Mouse (Mus musculus) neural tube, embryonic 15.5 days (tissue): ENCODE measurements at regions not wholly inside any gene's neighbourhood (a gene's known extent, or its start where the extent isn't known, plus 50 kb on each side); places are given as distances from the start of the nearest gene placed in this dataset.

Experiments
- ATAC-seq: fragments of 200-750 bp; cut with Nextera tagmentation; 2 replicates; pipeline ENCODE4 v1.8.0; 2017; ENCODE audit warnings: mild to moderate bottlenecking, moderate TSS enrichment, moderate library complexity; ENCODE audit not compliant: low FRiP score
- H3K27ac ChIP-seq: fragments of 300-500 bp; sonication (generic); replicated peaks from 2 replicates; pipeline ENCODE4 v1.5.1; 2015; ENCODE audit warnings: mild to moderate bottlenecking, inconsistent platforms
- H3K27me3 ChIP-seq: fragments of 300-500 bp; sonication (generic); replicated peaks from 2 replicates; pipeline ENCODE4 v1.6.1; 2015; ENCODE audit warnings: inconsistent platforms
- H3K36me3 ChIP-seq: fragments of 300-500 bp; sonication (generic); 2 replicates; pipeline ENCODE4 v1.6.1; 2015; ENCODE audit warnings: inconsistent platforms
- H3K4me1 ChIP-seq: fragments of 300-500 bp; sonication (generic); 2 replicates; pipeline ENCODE4 v1.6.1; 2015; ENCODE audit warnings: inconsistent platforms
- H3K4me2 ChIP-seq: fragments of 300-500 bp; sonication (generic); 2 replicates; pipeline ENCODE4 v1.6.1; 2015; ENCODE audit warnings: inconsistent platforms, mild to moderate bottlenecking, moderate library complexity
- H3K4me3 ChIP-seq: fragments of 300-500 bp; sonication (generic); replicated peaks from 2 replicates; pipeline ENCODE4 v1.5.1; 2015; ENCODE audit warnings: mild to moderate bottlenecking, inconsistent platforms
- H3K9ac ChIP-seq: fragments of 300-500 bp; sonication (generic); replicated peaks from 2 replicates; pipeline ENCODE4 v1.6.1; 2015; ENCODE audit warnings: mild to moderate bottlenecking, inconsistent platforms
- H3K9me3 ChIP-seq: fragments of 300-500 bp; sonication (generic); replicated peaks from 2 replicates; pipeline ENCODE4 v1.6.1; 2016; ENCODE audit warnings: inconsistent platforms
- WGBS: fragments of 180-500 bp; shearing (Covaris S2); methylation state at CpG from one replicate; pipeline ENCODE4 v1.1.7; 2015; ENCODE audit warnings: mixed read lengths; 5-methylcytosine and 5-hydroxymethylcytosine counted together

GRCm38 (mm10) chr7:68568127-68568510 is 180.9 kb downstream of the Arrdc4 start:
- Histone ChIP-seq H3K4me3 (no peak overlapping the region), H3K9me3 (no peaks in the 10 kb centered on the region), H3K4me1 (no peaks in the 10 kb centered on the region), H3K27me3 (no peaks in the 10 kb centered on the region), H3K9ac (no peak overlapping the region), H3K27ac (no peak overlapping the region), H3K4me2 (no peak overlapping the region), H3K36me3 (no peaks in the 10 kb centered on the region)
- ATAC-seq = no peak
- 58% methylated on average over 9 of the region's 9 CpGs for WGBS

DNA sequence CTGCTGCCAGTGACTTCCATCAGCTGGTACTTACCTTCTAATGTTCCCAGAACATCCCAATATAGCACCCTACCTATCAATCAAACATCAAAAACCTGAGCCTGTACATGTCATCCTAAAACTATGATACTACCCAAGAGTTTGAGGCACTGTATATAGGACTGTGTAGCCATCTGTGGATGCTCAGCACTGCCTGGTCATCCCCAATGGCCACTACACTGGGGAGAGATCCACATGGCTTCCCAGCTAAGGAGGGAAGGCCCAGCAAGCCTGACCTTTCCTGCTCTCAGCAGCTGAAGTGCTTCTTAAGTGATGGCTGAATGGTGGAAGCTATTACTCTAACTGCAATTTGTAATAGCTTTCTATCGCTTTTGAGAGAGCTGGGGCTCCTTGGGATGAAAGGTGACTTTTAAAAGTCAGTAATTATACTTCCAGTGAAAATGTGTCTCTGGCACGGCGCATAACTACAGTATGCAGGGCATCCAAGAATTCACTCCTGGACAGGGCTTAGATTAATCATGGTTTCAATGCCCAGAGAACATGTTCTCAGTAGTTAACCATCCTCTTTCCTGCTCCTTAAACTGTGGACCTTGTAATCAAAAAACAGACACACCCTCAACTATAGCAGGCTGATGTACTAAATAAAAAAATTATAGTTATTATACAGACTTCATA is 181.5 kb downstream of the Arrdc4 start:
- ATAC-seq = no peak

GRCm38 (mm10) chr7:68559440-68560343 is 189.3 kb downstream of the Arrdc4 start:
- 53% methylated on average over 15 of the region's 15 CpGs for WGBS
- H3K4me1 ChIP-seq = no peaks in the 10 kb centered on the region
- H3K36me3 ChIP-seq = no peaks in the 10 kb centered on the region
- no peaks in the 10 kb centered on the region for H3K9me3 ChIP-seq
- no peak overlapping the region; the same call in 1 of the 2 replicates for H3K4me2 ChIP-seq
- no peak overlapping the region for H3K9ac ChIP-seq
- ATAC-seq = no peak
- H3K27ac ChIP-seq = no peak overlapping the region
- H3K4me3 ChIP-seq = no peak overlapping the region
- H3K27me3 ChIP-seq = no peaks in the 10 kb centered on the region

More for the DNA sequence above, 181.5 kb downstream of the Arrdc4 start:
- Histone ChIP-seq H3K9ac (no peak overlapping the region), H3K27ac (no peak overlapping the region), H3K4me3 (no peak overlapping the region), H3K9me3 (no peaks in the 10 kb centered on the region), H3K27me3 (no peaks in the 10 kb centered on the region), H3K36me3 (no peaks in the 10 kb centered on the region), H3K4me1 (no peaks in the 10 kb centered on the region), H3K4me2 (no peak overlapping the region)
- WGBS = 82% methylated on average over 3 of the region's 3 CpGs

- ATAC-seq = no peak
- H3K27ac ChIP-seq = no peak overlapping the region
- no peaks in the 10 kb centered on the region for H3K27me3 ChIP-seq
- no peaks in the 10 kb centered on the region for H3K9me3 ChIP-seq
- no peaks in the 10 kb centered on the region for H3K36me3 ChIP-seq
- no peak overlapping the region for H3K4me3 ChIP-seq
- H3K9ac ChIP-seq = no peak overlapping the region
- WGBS = 34% methylated on average over 3 of the region's 3 CpGs
- H3K4me2 ChIP-seq = no peak overlapping the region
- H3K4me1 ChIP-seq = no peaks in the 10 kb centered on the region
Observed at GRCm38 (mm10) chr7:68550330-68550729, 198.7 kb downstream of the Arrdc4 start.

- ATAC-seq = no peak
Observed at GRCm38 (mm10) chr7:68548176-68548575, 200.9 kb downstream of the Arrdc4 start.

GRCm38 (mm10) chr7:68544136-68544535 is 204.9 kb downstream of the Arrdc4 start:
- H3K9me3 ChIP-seq = no peaks in the 10 kb centered on the region
- ATAC-seq = no peak
- H3K4me1 ChIP-seq = no peaks in the 10 kb centered on the region
- H3K4me2 ChIP-seq = no peak overlapping the region
- no peaks in the 10 kb centered on the region for H3K36me3 ChIP-seq
- H3K4me3 ChIP-seq = no peak overlapping the region
- no peak overlapping the region for H3K27ac ChIP-seq
- H3K9ac ChIP-seq = no peak overlapping the region
- 64% methylated on average over 11 of the region's 11 CpGs for WGBS
- H3K27me3 ChIP-seq = no peaks in the 10 kb centered on the region

More at GRCm38 (mm10) chr7:68548176-68548575, 200.9 kb downstream of the Arrdc4 start:
- Histone ChIP-seq H3K27me3 (no peaks in the 10 kb centered on the region), H3K27ac (no peak overlapping the region), H3K4me2 (no peak overlapping the region), H3K4me1 (no peaks in the 10 kb centered on the region), H3K9ac (no peak overlapping the region), H3K36me3 (no peaks in the 10 kb centered on the region), H3K4me3 (no peak overlapping the region), H3K9me3 (no peaks in the 10 kb centered on the region)

DNA sequence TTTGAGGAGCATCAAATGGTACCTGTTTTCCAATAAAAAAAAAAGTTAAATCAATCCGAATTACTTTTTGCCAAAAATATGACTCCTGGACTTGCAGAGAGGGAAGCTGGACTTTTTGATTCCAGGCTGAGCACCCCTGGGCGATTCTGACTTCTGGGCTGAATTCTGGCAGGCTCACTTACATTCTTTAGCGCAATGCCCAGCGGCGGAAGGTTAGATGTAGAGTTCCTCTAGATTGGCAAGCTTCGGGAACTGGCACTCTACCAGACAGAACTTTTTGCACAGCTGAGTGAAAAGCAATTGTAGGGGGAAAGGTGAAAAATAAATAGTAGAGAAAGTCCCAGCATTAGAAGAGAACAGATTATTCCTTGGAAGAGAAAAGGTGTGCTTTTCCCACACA is 235.5 kb downstream of the Fam169b start:
- H3K27ac ChIP-seq = no peak overlapping the region
- H3K9ac ChIP-seq = no peak overlapping the region
- WGBS = 91% methylated on average over 6 of the region's 6 CpGs

GRCm38 (mm10) chr7:68491143-68491810 is 217.6 kb downstream of the Fam169b start:
- Histone ChIP-seq H3K4me2 (no peak overlapping the region), H3K4me1 (peaks cover 5% of the 10 kb centered on the region; the same call in 1 of the 2 replicates), H3K4me3 (no peak overlapping the region), H3K27me3 (peaks cover 5% of the 10 kb centered on the region; the same call in 1 of the 2 replicates), H3K36me3 (no peaks in the 10 kb centered on the region), H3K9me3 (no peaks in the 10 kb centered on the region), H3K9ac (no peak overlapping the region), H3K27ac (no peak overlapping the region)
- ATAC-seq = no peak
- 81% methylated on average over 6 of the region's 6 CpGs for WGBS

More for the DNA sequence above, 235.5 kb downstream of the Fam169b start:
- Histone ChIP-seq H3K4me3 (no peak overlapping the region), H3K36me3 (no peaks in the 10 kb centered on the region), H3K4me1 (no peaks in the 10 kb centered on the region), H3K27me3 (no peaks in the 10 kb centered on the region), H3K4me2 (no peak overlapping the region), H3K9me3 (no peaks in the 10 kb centered on the region)
- no peak for ATAC-seq

- peaks cover 21% of the 10 kb centered on the region for H3K4me1 ChIP-seq
- H3K27me3 ChIP-seq = peaks cover 21% of the 10 kb centered on the region
- no peaks in the 10 kb centered on the region for H3K36me3 ChIP-seq
- no peak overlapping the region for H3K4me3 ChIP-seq
- H3K9ac ChIP-seq = no peak overlapping the region
- no peak overlapping the region for H3K4me2 ChIP-seq
- ATAC-seq = no peak
- WGBS = 85% methylated on average over 3 of the region's 3 CpGs
- H3K9me3 ChIP-seq = no peaks in the 10 kb centered on the region
- H3K27ac ChIP-seq = no peak overlapping the region
Observed at GRCm38 (mm10) chr7:68486676-68487075, 213.0 kb downstream of the Fam169b start.

DNA sequence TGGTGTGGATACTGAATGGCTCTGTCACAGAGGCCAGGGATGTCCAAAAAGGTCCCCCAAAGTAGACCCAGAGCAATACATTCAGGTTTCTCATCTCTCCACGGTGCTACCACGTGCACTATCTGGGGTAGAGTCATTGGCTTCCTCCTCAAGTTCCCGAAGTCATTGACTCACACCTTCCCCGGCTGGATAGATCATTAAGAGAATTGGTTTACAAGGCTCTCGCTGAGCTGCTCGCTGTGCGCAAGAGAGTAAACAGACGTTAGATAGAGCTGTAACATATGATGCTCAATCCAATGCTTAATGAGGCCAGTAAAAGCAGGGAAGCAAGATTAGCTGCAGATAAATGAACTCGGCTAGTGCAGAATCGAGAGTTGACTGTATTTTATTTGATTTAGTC is 208.9 kb downstream of the Fam169b start:
- no peak overlapping the region for H3K4me3 ChIP-seq
- H3K4me1 ChIP-seq = peaks cover 29% of the 10 kb centered on the region
- peak; percentile 79 for ATAC-seq
- H3K9ac ChIP-seq = no peak overlapping the region
- peaks cover 33% of the 10 kb centered on the region for H3K27me3 ChIP-seq
- H3K27ac ChIP-seq = no peak overlapping the region
- no peaks in the 10 kb centered on the region for H3K9me3 ChIP-seq
- WGBS = 11% methylated on average over 10 of the region's 10 CpGs
- H3K4me2 ChIP-seq = no peak overlapping the region
- no peaks in the 10 kb centered on the region for H3K36me3 ChIP-seq

GRCm38 (mm10) chr7:68480770-68481169 is 207.1 kb downstream of the Fam169b start:
- H3K4me3 ChIP-seq = no peak overlapping the region
- H3K9me3 ChIP-seq = no peaks in the 10 kb centered on the region
- no peak overlapping the region for H3K9ac ChIP-seq
- no peak overlapping the region for H3K27ac ChIP-seq
- no peaks in the 10 kb centered on the region for H3K36me3 ChIP-seq
- ATAC-seq = no peak
- 26% methylated on average over 7 of the region's 7 CpGs for WGBS
- H3K27me3 ChIP-seq = peaks cover 28% of the 10 kb centered on the region
- no peak overlapping the region for H3K4me2 ChIP-seq
- peaks cover 29% of the 10 kb centered on the region for H3K4me1 ChIP-seq
